Mouse (Mus musculus): Measurements from ENCODE around the gene Fmnl3.

DNA sequence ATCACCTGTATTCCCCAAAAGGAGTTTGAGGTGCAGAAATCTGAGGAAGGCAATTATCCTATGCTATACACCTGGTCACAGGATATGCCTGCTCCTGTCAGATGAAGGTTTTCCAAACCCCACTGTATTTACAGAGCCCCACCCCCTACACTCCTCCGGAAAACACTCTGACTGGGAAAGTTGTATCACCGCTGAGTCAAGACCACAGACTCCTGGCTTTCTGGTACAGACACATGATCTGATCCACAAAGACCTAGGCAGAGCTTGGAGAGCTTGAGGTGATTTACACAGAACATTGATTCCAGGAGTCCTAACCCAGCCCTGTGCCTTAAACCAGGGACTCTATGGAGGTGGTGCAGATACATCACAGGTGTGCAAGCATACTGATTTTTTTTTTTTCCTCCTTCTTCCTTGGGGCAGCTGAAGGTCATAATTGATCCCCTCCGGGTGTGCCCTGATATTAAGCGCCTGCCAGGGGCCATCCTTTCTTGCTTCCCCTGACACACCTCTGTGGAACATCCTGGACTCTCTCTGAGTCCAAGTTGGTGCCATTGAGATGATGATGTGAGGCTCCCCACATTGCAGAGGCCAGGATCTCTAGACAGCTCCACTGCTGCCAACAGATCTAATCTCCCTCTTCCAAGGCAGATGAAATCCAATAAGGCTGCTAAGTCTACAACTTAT is 1.6 kb downstream of the Fmnl3 start:
- TF ChIP-seq CTCF (IDR thresholded peaks at IDR 0.05; ENCODE audit: borderline replicate concordance, extremely low read depth, insufficient read depth, insufficient read length) = no peak
- TF ChIP-seq POLR2A (IDR thresholded peaks at IDR 0.05; ENCODE audit: borderline replicate concordance, extremely low read depth, insufficient read depth, insufficient read length, poor library complexity, severe bottlenecking) = no peak
